Mouse (Mus musculus) lung, postnatal 0 days (tissue): ENCODE results near the gene Stk10.

Source experiments
- CTCF ChIP-seq: IDR thresholded peaks from 2 replicates; pipeline ENCODE4 v1.5.1; 2016; ENCODE audit warnings: antibody characterized with exemption, mild to moderate bottlenecking
- EP300 ChIP-seq: IDR thresholded peaks from 2 replicates; pipeline ENCODE4 v1.6.1; 2016; ENCODE audit warnings: antibody characterized with exemption, mild to moderate bottlenecking, control low read depth

DNA sequence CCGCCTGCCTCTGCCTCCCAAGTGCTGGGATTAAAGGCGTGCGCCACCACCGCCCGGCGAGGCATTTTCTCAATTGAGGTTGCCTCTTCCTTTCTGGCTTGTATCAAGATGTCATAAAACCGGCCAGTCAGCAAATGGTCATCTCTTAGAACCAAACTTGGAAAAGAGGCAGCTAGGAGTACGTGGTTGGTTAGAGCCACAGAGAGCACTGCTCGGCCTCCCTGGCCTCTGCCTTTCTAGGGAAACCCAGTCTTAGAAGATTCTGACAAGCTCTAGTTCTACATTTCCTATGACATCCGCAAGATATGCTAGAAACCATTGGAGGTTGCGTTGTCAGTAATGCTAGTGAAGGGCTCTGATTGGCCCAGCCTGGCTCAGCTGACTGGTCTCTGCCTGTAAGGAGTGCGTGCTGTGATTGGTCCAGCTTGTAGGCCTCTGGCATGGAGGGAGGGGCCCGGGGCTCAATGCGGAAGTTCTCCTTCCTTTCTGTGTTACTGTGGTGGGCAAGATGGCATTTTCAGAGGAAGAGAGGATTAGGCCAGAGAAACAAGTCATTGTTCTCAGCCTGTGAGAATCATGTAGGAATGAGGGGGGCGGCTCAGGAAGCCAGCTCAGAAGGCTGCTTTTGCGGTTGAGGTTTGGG lies 47.3 kb downstream of the Stk10 start:
- no peak for TF ChIP-seq EP300
- no peak for TF ChIP-seq CTCF
